Comparison of ENCODE assay signal across 8 mouse cellular contexts in the genomic region with DNA sequence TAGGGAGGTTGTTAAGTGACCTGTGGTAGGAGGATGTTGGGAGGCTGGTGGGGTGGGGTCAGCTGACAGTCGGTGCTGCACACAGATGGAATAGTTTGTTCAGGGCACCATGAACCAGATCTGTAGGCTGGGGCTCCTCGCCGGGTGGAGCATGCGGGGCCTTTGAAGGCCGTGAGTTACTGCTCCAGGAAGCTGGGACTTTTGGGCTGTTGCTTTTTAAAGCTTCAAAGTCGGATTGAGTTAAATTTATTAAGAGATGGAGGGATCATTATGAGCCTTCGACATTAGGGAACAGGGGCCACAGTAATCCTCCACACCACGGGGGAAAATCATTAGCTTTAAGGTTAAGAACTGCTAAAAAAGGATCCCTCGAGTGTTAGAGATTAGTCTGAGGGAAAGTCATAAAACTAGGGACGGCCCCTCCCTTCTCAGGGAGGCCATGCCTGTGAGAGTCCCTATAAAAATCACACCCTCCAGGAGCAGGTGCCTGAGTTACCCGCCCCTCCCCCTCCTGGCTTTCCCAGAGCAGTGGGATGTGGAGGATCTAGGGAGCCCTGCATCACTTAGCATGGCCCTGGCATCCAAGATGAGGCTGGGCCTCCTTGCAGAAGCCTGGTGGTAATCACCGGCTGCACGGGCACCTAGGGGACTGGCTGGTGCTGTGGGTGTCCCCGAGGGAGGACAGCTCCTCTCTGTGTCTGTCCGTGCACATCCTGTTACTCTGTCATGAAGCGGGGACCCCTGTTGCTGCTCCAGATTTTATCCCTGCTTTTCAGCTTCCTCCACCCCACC.
A peak's percentile ranks its signal among the peaks of the same experiment; 100 is the strongest.
DNase-seq lines count a peak whose midpoint lies in the region; ATAC-seq and TF ChIP-seq lines count a peak whose summit lies in the region.

No protein-coding gene starts in this region.

- H3K9me3 ChIP-seq in embryonic facial prominence, embryonic 10.5 days = no peaks in the 10 kb centered on the region
- no peaks in the 10 kb centered on the region for H3K9me3 ChIP-seq in limb, embryonic 15.5 days

- TF ChIP-seq CTCF in gastrocnemius, adult 2 months (IDR thresholded peaks at IDR 0.05) = no peak

- no peaks in the 10 kb centered on the region; the same call in 1 of the 2 replicates for H3K27me3 ChIP-seq in embryonic facial prominence, embryonic 10.5 days (replicated peaks; ENCODE audit: low read depth, poor library complexity, severe bottlenecking)
- H3K27me3 ChIP-seq in limb, embryonic 15.5 days = no peaks in the 10 kb centered on the region

- H3K9ac ChIP-seq in limb, embryonic 15.5 days = no peak overlapping the region

- intact Hi-C loops in gastrocnemius, adult 2 months (cut with DNase I) = loop anchor here (2.0 kb wide), 2 partner anchors 14 to 24 kb away; no protein-coding TSS in a partner anchor

- peak overlapping the region; percentile 55 for H3K4me3 ChIP-seq in gastrocnemius, adult 2 months
- no peak overlapping the region for H3K4me3 ChIP-seq in embryonic facial prominence, embryonic 10.5 days
- H3K4me3 ChIP-seq in limb, embryonic 15.5 days = no peak overlapping the region

- peak; percentile 82 for DNase-seq in gastrocnemius, adult 2 months
- DNase-seq in gastrocnemius, postnatal 10 days = no peak
- DNase-seq in embryonic facial prominence, embryonic 10.5 days (ENCODE audit: low spot score) = peak; percentile 45
- DNase-seq in hindlimb bud, embryonic 11.5 days (ENCODE audit: extremely low spot score, low read depth, low spot score) = peak; percentile 77
- no peak for DNase-seq in B cell, adult 2 months
- DNase-seq in retina, postnatal 1 day = no peak

- H3K27ac ChIP-seq in gastrocnemius, adult 2 months = peak overlapping the region; percentile 98
- H3K27ac ChIP-seq in embryonic facial prominence, embryonic 10.5 days (replicated peaks) = peak overlapping the region; percentile 66
- H3K27ac ChIP-seq in limb, embryonic 15.5 days = peak overlapping the region; percentile 59; the same call in 1 of the 2 replicates

- 27% methylated on average over 16 of the region's 16 CpGs for WGBS in embryonic facial prominence, embryonic 10.5 days
- 14% methylated on average over 16 of the region's 16 CpGs for WGBS in limb, embryonic 15.5 days

- H3K4me2 ChIP-seq in limb, embryonic 15.5 days = no peak overlapping the region

- ATAC-seq in limb, embryonic 15.5 days (ENCODE audit: insufficient number of reproducible peaks, low FRiP score, low TSS enrichment, low read depth) = no peak
- ATAC-seq in activated CD4-positive, CD25-positive, alpha-beta regulatory T cell, adult 4 months = no peak

- peaks cover 67% of the 10 kb centered on the region for H3K4me1 ChIP-seq in embryonic facial prominence, embryonic 10.5 days
- peaks cover 43% of the 10 kb centered on the region for H3K4me1 ChIP-seq in limb, embryonic 15.5 days

- no peaks in the 10 kb centered on the region for H3K36me3 ChIP-seq in embryonic facial prominence, embryonic 10.5 days (replicated peaks)
- H3K36me3 ChIP-seq in limb, embryonic 15.5 days = no peaks in the 10 kb centered on the region

Comparison
In these comparisons a context has a peak if more than half of its experiments do, and no peak if none do; other contexts are left out.
1. DNase-seq: peak in gastrocnemius, adult 2 months (single experiment), embryonic facial prominence, embryonic 10.5 days (single experiment) and hindlimb bud, embryonic 11.5 days (single experiment); none in gastrocnemius, postnatal 10 days (single experiment), B cell, adult 2 months (0 of 2) and retina, postnatal 1 day (single experiment).
2. Peak in every context shown above with its lines, with median percentiles within 50 percentile points of each other: H3K27ac ChIP-seq.